Mouse (Mus musculus) megakaryocyte, adult 5-6 weeks (primary cell): ENCODE measurements around the gene Coa4. TPM values are rescaled to one million over a fixed set of nuclear protein-coding genes. Genes with fewer than 3 reads are reported as not detected.

Experiments
- ATAC-seq: 2 replicates; pipeline ENCODE4 v1.8.0; 2016; ENCODE audit warnings: mild to moderate bottlenecking, inconsistent platforms; ENCODE audit not compliant: poor library complexity, severe bottlenecking
- total RNA-seq, 2 experiments: library from RNA; stranded (forward) in 1 of 2; stranded (reverse) in 1 of 2; fragments of 153-499, 151-499 nt in 1 of 2; fragments of 221-1000, 200-1000 nt in 1 of 2; gene quantifications; 2 replicates each; pipeline versions ENCODE4 v1.2.3 to v1.2.4; 2015 to 2017

Gene Coa4
- total RNA-seq, 2 experiments from 2014 or later = 19.4 to 31.5 TPM

DNA sequence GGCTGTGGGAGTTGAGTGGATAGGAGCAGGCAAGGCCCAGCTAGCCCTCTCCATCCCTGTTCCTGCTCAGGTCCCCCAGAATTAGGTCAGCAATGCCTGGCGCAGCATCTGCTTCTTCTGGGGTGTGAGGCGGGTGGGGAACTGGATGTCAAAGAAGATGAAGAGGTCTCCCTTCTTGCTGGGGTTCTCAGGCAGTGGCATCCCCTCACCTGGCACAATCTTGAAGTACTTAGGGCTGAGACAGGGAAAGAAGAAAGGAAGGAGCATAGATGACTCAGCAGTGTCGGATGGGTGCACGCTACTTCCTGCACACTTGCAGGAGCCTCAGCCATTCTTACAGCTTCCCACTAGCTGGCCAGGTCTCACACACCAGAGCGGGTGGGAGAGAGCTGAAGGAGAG lies 33.8 kb upstream of the Coa4 start:
- peak; percentile 53 for ATAC-seq

DNA sequence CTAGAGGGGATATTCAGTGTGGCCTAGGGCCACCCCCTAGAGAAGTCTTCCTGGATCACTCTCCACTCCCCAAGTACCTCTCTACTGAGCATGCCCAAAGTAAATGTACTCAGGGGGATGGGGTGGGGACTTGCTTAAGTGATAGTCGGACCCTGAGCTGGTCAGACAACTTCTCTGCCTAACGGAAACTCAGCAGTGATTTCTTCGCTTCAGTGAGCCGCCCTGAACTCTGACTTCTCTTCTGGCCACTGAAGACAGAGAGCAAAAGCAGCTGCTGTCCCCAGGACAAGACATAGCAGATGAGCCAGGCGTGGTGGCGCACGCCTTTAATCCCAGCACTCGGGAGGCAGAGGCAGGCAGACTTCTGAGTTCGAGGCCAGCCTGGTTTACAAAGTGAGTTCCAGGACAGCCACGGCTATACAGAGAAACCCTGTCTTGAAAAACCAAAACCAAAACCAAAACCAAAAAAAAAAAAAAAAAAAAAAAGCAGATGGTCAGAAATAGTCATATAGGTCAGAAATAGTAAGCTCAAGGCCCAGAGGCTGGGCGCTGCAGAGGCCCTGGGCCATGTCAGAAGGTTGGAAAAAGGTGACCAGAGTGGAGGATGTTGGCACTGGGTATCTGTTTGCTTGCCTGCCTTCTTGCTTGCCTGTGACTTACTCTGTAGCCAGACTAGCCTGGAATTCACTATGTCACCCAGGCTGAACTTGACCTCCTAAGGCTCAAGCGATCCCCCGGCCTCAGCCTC lies 32.0 kb upstream of the Coa4 start:
- ATAC-seq = no peak

DNA sequence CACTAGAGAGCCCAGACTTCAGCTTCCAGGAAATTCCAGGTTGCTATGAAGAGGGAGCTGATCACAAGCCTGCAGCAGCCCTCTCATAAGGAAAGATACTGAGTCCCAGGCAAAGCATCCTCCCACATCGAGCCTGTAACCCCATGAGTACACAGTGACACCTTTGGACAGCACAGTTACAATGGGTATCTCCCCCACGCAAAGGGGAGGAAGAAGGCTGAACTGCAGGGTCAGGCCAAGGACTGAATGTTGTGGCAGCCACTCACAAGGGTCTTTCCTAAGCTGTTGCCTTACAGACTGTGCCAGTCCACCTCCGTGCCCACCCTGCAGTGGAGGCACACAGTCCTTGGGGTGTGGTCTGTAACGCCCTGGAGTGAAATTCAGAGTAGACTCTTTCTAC lies 30.4 kb upstream of the Coa4 start:
- no peak for ATAC-seq

DNA sequence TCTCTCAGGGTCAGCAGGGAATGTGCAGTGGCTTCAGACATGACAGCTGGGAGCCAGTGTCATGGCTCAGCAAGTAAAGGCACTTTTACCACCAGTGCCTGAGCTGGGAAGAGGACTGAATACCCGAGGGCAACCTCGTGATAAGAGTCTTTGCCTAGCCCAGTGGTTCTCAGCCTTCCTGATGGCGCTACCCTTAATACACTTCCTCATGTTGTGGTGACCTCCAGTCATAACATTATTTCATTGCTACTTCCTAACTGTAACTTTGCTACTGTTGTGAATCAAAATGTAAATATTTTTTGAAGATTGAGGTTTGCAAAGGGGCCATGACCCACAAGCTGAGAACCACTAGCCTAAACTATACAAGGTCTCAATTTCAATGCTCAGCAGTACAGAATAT lies 28.2 kb upstream of the Coa4 start:
- no peak for ATAC-seq

DNA sequence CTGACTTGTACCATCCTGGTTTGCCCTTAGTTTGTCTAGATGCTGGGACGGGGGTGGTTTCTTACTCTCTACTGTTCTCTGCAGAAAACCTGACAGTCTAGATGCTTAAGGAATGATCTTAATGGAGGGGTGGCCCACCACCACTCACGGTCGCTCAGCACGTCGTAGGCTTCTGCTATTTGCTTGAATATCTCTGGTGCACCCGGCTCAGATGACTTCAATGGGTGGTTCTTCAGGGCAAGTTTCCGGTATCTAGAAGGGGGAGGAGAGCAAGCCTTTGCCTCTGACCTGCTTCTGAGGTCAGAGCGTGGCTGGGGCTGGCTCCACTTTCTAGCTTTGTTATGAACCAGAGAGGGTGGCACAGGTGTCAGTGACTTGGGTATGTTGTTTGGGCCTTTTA lies 25.3 kb upstream of the Coa4 start:
- ATAC-seq = peak; percentile 12; the same call in 1 of the 2 replicates

DNA sequence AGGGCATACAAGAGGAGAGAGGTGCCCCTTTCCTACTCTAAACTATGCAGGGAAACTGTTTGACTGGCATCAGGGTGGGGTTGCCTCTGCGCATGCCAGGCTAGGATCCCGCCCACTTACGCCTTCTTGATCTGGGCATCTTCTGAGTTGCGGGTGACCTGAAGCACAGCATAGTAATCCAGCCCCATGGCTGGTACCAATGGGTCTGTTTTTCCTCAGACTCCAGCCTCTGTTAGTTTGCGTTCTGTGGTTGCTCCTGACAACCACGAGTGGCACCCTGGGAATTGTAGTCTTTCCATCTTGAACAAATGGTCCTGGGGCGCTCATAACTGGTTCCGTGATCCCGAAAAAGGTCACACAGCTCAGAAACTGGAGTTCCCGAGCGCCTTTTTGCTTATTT lies 22.3 kb upstream of the Coa4 start, which contains the start of gene Dnajb13:
Gene Dnajb13 (minus strand): TSS at position 388 of the 400 bp plus-strand sequence.
- ATAC-seq = no peak

DNA sequence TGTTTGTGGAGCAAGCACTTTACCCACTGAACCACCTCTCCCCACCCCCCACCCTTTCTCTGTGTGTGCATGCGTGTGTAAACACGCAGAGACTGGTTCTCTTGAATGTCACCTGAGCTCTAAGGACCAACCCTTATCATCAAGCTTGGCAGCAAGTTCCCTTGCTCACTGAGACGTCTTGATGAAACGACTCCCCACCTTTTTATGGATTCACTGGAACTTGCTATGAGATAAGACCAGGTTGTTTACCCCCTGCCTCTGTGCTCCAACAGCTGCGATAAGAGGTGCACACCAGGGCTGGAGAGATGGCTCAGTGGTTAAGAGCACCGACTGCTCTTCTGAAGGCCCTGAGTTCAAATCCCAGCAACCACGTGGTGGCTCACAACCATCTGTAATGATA lies 16.7 kb upstream of the Coa4 start:
- ATAC-seq = no peak

DNA sequence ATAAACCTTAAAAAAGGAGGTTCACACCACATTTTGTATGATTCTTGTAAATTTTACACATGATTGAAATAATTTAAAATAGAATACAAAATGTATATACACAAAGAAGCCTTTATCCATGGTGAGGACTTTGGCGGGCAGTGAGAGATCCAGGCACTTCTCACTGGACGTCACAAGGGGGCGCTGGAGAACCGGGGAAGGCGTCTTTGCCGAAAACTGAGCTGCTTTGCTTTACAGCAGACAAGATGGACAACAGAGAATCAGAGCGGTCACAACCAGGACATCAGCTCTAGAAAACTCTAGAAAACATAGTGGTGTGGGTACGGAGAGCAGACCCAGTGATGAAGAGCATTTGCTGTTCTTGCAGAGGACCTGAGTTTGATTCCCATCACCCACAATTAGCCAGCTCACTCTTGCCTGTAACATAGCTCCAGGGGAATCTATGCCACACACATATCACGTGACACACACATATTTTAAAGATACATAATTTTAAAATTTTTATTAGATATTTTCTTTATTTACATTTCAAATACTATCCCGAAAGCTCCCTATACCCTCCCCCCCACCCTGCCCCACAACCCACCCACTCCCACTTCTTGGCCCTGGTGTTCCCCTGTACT lies 16.1 kb upstream of the Coa4 start:
- ATAC-seq = peak; percentile 99

DNA sequence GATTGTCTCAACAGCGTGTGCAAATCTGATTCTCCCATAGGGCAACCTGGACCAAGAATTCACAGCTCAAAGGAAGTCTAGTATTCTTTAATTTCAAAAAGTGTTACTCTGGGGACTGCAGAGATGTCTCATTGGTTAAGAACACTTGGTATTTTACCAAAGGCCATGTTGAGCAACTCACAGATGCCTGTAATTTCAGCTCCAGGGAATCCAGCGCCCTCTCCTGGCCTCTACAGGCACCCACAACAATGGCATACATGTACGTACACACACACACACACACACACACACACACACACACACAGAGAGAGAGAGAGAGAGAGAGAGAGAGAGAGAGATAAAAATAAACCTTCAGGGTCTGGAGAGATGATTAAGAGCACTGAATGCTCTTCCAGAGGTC lies 14.6 kb upstream of the Coa4 start:
- ATAC-seq = no peak

DNA sequence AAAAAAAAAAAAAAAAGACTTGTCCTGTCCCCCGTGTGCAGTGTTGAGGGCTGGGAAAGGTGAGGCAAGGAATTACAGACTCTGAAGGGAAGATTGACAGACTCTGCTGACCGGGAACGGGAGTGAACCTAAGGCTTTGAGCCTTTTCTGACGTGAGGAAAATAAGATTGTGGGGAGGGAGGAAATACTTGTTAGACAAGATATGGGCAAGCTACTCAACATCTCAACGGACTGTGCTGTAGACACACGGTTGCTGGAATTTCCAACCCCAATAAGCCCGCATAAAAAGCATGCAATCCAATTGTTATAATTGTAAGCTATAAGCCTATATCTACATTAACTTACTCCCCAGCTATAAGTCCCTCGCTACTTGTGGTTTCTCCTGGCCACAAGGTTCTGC lies 12.2 kb upstream of the Coa4 start:
- ATAC-seq = no peak

DNA sequence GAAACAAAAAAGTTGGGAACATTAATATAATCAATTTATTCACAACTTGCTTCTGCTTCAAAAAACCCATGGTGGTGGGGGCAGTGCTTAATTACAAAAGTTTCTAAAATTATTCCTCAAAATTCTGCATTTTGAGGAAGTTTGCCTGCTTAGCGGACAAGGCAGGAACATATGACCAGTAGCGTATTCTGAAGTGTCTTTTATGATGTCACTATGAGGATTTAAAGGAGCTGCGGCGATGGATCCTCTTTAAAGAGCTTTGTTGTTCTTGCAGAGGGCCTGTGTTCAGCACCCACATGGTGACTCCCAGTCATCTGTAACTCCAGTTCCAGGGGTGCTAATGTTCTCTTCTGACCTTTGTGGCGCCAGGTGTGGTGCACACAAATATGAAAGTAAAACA lies 6.1 kb upstream of the Coa4 start:
- 0 out of 2 replicates have a peak, but pooled peaks have one; percentile 27 for ATAC-seq

DNA sequence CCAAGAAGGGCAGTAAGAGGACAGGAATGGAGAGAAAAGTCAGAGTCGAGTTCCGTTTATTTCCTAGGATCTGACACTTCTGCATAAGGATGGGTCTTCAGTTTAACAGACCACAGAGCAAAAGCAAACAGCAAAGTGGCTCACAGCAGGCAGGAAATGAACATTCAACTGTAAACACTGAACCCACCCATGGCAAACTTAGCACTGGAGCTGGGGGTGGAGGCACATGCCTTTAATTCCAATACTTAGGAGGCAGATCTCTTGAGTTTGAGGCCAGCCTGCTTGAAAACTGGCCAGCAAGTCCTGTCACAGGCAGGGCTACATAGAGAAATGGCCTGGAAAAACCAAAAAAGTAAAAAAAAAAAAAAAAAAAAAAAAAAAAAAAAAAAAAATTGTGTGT lies 3.4 kb upstream of the Coa4 start:
- no peak for ATAC-seq

DNA sequence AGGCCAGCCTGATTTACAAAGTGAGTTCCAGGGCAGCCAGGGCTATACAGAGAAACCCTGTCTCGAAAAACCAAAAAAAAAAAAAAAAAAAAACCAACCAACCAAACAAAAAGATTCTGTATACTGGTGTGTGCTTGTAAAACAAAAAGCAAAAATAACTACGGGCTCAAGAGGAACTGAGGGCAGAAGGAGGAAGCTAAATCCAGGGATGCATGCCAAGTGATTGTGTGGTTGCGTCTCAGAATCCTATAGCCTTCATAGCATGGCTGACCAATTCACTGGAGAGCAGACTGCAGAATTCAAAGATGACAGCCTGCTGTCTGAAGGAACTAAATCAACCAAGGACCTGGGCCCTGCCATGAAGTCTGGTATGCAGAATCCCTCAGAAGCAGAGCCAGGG lies 2.7 kb upstream of the Coa4 start:
- no peak for ATAC-seq

DNA sequence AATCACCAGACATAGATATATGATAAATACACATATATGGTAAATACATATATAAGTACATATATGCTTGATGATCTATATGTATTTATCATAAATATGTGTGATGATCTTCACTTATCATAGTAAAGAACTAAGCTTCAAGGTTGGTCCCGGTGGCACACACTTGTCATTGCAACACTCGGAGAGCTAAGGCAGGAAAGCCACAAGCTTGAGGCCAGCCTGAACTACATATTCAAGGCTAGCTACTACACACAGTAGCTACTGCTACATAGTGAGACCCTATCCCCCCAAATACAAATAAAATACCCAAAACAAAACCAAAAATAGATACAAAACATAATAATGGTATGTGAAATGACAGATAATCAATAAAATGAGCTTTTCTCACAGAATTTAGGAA lies 1.0 kb upstream of the Coa4 start:
- no peak for ATAC-seq

DNA sequence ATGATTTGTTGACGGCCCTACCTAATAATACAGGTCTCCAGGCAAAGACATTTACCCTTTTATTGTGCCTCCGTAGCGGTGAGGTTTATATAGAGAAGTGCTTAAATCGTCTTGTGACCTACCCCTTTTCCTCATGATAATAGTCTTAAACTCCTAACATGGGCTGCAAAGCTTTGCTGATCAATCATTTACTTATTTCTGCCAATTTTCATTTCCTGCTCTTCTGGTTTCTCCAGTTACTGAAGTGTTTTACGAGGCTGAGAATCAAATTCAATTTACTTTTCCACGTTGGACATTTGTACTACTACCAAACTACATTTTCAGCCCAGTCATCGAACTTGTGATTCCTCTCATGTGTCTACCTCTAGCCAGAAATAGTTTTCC lies 640 bp downstream of the Coa4 start:
- no peak for ATAC-seq

DNA sequence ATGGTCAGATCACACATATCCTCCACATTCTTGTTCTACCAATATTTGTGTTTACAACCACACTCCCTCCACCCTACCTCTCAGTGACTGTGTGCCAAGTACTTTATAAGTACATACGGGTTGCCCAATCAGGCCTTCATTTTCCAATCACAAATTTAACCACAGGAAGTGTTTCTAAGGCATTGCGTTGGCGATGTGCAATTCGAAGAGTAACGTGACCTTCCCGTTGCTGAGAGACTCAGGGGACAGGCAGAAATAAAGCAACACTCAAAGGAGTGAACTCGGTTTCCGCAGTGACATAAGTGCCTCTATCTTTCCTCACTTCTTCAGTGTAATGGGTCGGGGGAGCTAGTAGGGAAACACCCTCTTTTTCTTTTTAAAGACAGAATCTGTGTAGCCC lies 2.6 kb downstream of the Coa4 start:
- ATAC-seq = peak; percentile 77

DNA sequence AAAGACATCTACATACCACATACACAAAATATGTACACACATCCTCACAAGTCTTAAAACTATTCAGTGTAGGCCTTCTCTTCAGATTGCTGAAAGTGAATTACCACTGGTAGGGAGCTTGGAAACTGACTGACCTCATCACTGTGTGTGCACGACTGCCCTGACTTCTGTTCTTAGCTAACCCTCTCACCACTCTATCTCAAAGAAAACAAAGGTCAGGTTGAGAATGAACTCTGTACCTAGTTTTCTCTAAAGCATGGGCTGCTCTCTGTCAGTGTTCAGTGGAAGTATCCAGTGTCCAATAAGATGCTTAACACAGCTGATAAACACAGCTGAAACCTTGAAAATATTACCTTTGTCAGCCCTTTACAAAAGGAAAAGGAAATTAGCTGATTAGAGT lies 7.6 kb downstream of the Coa4 start:
- no peak for ATAC-seq

DNA sequence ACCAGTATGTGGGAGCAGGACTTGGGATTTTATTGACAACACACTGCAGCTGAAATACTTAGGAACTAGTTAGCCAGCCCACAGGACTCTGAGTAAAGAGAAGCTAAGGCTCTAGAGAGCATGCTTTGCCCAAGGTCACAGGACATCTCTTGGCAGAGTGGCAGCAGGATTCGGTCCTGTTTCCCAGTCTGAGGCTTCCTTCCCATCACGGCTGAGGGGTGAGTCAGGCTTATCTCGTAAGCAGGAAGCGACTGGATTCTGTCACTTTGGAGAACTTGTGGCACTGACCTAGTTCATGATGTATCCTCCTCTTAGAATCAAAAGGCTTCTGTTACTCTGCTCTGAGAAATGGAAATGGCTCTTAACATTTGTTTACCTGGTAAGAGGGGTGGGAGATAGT lies 10.8 kb downstream of the Coa4 start:
- no peak for ATAC-seq

DNA sequence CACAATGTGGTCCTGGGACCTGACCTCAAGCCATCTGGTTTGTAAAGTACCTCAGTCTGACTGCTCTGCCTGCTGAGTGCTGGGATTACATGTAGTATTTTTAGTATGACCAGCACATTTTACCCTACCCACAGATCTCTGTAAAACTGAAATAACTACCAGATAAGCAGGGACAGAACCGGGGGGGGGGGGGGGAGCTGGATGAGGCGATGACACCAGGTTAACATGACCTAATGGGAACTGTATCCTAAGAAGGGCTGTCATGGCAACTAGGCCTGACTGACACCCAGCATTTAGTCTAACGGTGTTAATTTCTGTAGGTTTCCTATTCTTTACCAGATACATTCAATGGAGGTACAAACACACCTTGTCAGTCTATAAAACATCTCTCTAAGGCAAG lies 12.9 kb downstream of the Coa4 start:
- no peak for ATAC-seq

DNA sequence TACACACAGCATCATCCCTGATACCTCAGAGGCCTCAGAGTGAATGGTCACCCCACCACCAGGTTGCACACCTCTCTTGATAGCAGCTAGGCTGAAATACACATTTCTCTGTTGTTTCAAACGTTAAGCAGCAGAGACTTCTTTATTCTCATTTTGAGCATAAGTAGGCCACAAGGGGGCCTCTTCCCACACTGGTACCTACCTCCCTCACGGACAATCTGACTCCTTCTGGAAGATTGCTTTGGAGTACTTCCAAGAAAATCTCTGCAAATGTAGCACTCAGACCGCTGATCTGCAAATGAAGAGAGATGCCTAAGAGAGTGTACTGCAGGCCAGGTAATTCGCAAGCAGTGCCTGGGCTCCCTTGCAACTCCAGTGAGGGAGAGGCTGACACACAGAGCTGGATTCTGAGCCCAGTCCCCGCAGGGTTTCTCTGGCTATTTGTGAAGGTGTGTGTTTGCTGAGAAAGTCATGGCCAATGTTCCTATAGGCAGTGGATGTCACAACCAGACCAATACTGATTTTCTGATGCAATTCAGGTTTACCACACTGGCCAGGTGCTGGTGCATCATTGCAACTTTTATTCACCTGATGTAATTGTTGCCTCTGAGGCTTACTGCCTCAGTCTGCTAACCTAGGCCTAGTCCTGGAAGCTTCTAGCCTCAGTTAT lies 13.6 kb downstream of the Coa4 start:
- ATAC-seq = no peak

DNA sequence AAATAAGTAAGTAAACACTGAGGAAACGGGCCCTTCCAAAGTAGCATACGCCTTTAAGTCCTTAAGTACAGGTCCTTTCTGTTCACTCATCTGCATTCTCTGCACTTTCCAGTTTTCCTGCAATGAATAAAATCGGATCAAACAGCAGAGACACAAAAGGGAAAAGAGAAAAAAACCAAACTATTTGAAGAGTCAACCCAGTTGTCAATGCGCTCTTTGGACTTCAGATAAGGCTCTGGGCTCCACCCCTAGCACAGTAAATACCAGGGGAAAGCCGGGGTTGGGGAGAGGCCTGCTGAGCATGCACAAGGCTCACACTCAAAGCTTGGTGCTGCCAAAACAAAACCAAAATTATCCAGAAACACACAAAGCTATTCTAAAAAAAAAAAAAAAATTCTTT lies 18.1 kb downstream of the Coa4 start:
- ATAC-seq = no peak

DNA sequence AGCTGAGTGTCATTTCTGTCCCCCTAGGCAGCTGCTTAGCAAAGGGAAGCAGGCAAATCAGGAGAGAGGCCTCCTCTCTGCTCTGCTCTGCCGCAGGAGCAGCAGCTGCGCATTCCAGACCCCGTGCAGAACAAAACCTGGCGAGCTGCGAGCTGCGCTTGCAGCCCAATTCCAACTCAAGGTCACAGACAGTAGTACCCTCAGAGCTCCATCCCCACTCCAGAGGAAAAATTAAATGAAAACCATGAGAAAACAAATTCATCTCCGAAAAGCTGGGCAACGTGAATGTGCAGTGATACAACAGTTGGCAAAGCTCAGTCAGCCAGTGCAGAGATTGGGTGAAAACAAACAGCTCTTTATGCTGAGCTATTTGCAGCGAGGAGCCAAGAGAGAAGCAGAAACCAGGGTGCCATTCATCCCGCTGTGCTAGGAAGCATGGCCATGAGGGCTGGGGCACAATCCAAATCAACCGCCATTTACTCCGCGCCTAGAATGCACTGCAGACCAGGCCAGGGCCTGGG lies 18.6 kb downstream of the Coa4 start:
- ATAC-seq = no peak
